Mouse (Mus musculus) lung, postnatal 25 days (tissue): ENCODE measurements around the gene Fcho1.
A peak's percentile ranks its signal among the peaks of the same experiment; 100 is the strongest.
"Not testable (repeated sequence)": the region's sequence is repeated elsewhere in the genome, so short reads cannot be mapped to it uniquely, and the experiment has no call there.

Source experiments
- DNase-seq: peaks from one replicate; pipeline ENCODE4 v3.0.0; 2022; ENCODE audit warnings: low spot score

The Fcho1 gene

GRCm38 (mm10) chr8:71717096-71717495 lies 8.4 kb downstream of the Fcho1 start:
- DNase-seq: no peak

DNA sequence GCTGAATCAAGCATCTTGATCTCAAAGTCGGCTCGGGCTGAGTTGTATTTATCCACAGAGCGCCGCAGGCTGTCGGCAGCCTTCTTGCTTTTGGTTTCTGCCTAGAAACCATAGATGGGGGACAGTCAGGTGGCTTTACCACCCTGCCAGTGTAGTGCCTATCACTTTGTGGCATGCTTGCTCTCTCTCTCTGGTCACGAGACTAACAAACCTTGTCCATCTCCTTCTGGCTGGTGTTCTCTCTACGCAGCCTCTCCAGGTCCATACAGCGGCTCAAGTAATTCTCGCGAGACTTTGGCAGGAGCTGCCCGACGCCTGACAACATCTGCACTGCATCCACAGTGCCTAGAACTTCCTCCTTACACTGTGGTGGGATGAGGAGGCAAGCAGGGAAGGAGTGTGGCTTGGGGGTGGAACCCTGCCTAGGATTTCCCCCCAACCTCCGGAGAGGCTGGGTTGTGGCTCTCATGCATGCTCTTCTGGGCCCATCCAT lies 8.9 kb downstream of the Fcho1 start:
- DNase-seq: no peak

GRCm38 (mm10) chr8:71715531-71715930 lies 10.0 kb downstream of the Fcho1 start:
- no peak for DNase-seq

DNA sequence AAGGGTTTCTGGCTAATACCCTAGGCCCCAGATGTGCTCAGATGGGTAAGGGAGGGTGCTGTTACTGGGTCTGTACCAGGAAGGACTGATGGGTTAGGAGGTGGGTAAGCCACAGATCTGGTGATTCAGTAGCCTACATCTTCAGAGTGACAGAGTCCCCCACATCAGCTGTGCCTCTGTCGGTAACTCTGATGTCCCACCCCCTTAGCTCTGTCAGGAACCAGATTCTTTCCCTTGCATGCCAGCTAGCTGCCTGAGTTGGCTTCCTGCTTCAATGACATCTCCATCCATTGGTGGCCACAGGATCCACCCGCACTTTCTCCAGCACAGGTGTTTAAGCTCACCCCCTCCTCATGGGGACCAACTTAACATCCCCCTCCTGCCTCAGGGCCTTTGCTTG lies 13.9 kb downstream of the Fcho1 start:
- DNase-seq: no peak

DNA sequence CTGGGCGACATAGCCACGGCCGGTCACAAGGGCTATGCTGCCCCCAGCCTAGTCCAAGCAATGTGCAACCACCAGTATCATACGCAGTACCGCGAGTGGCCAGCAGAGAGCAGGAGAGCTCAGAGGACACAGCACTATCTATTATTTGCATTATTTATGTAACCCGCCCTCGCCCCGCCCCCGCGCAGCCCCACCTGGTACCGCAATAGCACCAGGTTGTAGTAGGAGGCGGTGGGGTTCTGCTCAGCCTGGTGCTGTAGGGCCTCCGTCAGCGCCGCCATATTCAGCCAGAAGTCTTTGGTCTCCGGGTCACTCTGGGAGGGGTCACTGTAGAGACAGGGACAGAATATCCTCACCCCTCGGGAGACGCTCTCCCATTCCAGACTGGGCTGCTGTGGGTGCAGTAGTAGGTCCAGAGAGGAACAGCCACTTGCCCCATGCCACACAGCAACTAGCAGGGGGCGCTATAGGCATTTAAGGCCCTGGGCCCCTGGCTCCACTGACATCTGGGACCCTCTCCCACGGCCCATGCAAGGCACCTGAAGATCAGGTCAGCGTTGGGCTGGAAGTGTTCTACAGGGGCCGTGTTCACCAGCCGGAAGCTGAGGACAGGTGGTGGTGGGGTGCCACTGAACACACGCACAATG lies 15.6 kb downstream of the Fcho1 start:
- peak; percentile 79 for DNase-seq

DNA sequence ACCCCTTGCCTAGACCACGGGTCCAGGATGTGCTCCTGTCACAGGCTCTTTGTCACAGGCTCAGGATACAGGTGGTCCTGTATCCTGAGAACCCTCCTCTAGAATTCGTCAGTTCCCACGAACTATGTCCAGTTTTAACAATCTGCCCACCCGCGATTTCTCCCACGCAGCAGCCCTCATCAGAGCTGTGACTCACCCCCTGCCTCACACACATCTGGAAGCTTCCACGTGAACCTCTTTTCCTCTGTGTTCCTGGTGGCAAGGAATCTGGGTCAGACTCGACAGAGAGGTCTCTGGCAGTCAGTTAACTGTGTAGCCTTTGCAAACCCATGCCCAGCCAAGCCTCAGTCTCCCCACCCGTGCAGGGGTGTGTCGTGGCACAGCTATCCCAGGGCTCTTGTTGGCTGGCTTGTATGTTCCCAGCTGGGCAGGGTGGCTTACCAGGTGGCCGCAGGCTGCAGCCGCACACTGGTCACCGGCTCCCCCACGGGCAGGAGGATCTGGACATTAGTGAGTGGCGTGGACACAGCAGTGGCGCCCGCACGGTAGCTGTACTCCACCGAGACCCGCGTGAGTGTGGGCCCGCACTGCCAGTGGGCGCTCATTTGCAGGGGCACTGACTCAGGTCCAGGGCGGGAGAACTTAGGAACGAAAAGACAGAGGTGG lies 16.2 kb downstream of the Fcho1 start:
- DNase-seq: no peak

DNA sequence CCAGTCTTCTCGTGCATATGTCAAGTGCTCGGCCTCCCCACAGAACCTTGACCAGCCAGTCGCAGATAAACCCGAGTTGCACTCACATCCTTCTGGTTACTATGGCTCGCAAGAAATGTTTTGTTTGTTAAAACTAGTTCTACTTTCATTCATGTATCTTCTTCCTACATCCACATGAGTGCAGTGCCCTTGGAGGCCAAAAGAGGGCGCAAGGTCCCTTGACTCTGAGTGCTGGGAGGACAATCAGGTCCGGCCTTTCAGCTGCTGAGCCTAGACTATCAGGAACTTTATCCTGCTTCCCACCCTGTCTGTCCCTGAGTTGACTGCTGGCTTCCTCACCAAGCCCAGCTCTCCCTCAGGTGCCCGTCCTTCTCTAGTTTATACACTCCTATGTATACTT lies 17.6 kb downstream of the Fcho1 start:
- peak; percentile 31 for DNase-seq

DNA sequence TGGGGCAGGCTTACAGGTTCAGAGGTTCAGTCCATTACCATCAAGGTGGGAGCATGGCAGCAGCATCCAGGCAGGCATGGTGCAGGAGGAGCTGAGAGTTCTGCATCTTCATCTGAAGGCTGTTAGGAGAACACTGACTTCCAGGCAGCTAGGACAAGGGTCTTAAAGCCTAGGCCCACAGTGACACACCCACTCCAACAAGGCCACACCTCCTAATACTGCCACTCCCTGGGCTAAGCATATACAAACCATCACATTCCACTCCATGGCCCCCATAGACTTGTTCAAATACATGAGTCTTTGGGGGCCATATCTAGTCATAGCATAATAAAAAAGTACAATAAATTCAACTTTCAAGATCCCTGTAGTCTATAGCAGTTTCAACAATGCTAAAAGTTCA lies 22.1 kb downstream of the Fcho1 start:
- not testable (repeated sequence) for DNase-seq

- DNase-seq: no peak
Measured at GRCm38 (mm10) chr8:71702923-71703322, 22.6 kb downstream of the Fcho1 start.

GRCm38 (mm10) chr8:71702087-71702432 lies 23.5 kb downstream of the Fcho1 start:
- no peak for DNase-seq

- DNase-seq: no peak
Measured at GRCm38 (mm10) chr8:71701414-71702086, 24.0 kb downstream of the Fcho1 start, which contains the start of gene B3gnt3. Gene B3gnt3 (minus strand): TSS chr8:71701789.

- DNase-seq: peak; percentile 45
Measured at GRCm38 (mm10) chr8:71700493-71701269, 24.8 kb downstream of the Fcho1 start.

- not testable (repeated sequence) for DNase-seq
Measured at GRCm38 (mm10) chr8:71695456-71695855, 30.1 kb downstream of the Fcho1 start.

DNA sequence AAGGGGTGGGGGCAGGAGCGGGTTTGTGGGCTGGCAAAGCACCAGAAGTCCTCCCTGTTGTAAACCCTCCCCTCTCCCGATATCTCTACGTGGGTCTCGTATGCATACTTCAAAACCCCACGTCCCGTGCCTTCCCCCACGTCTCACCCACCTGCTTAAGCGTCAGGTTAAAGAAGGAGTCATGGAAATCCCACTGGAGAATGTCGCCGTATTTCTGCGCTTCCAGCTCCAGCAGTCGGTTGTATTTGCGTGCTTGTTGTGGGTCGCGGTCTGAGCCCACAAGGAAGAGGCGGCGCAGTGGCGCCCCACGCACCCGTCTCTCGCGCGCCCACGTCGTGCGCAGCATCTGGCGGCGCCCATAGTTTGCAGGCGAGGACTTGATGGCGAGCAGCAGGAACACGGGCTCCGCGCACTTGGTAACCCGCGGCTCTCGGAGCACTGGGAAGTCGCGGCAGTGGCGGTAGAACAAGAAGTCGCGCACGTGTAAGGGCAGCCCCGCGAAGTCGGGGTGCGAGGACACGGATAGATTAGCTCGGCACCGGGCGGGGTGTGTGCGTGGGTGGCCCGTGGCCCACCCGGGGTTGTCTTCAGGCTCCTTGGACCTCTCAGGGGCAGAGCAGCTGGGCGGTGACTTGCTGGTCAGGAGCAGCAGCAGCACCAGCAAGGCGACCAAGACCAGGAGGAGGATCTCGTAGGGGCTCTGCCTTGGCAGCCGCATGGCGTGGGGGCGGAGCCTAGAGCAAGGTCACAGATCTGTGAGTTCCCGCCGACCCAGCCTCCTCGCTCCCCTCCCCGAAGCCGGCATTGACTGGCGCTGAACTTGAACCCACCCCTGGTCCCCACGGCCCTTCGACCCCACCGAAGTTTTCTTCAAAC lies 32.1 kb downstream of the Fcho1 start:
- no peak for DNase-seq

DNA sequence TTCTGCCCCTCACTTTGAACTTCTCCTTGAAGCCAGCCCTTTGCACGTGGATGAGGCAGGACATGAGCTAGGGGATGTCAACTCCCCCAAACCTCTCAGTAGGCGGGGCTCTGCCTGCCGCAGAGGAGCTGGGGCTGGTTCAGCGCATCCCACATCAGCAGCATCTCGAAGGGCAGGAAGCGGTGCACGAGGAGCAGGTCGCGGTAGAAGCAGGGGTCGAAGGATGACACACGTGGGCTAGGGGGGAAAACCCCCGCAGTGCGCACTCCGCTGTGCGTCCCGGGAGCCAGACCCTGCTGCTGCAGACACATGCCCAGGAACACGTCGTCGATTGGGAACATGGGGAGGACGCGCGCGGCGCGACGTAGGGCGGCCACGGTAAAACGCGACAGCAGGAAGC lies 33.0 kb downstream of the Fcho1 start:
- no peak for DNase-seq

GRCm38 (mm10) chr8:71689028-71689427 lies 36.5 kb downstream of the Fcho1 start, which contains the start of gene Insl3:
Gene Insl3 (plus strand): TSS chr8:71689214.
- DNase-seq: no peak

DNA sequence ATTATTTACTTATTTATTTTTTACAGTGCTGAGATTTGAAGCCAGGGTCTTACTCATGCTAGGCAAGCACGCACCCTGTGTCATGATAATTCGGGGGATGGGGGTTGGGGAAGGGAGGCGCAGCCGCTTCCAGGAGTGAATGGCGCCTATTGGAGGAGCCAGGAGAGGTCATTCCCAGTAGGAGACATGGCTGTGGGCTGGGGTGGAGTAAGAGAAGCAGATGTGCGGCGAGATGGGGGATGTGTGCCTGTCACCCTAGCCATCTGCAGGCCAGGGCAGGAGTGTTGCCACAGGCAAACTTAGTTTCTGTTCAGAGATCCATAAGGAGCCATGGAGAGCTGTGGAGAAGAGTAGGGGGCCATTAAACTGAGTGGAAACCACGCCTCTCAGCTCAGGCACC lies 37.9 kb downstream of the Fcho1 start:
- DNase-seq: no peak

DNA sequence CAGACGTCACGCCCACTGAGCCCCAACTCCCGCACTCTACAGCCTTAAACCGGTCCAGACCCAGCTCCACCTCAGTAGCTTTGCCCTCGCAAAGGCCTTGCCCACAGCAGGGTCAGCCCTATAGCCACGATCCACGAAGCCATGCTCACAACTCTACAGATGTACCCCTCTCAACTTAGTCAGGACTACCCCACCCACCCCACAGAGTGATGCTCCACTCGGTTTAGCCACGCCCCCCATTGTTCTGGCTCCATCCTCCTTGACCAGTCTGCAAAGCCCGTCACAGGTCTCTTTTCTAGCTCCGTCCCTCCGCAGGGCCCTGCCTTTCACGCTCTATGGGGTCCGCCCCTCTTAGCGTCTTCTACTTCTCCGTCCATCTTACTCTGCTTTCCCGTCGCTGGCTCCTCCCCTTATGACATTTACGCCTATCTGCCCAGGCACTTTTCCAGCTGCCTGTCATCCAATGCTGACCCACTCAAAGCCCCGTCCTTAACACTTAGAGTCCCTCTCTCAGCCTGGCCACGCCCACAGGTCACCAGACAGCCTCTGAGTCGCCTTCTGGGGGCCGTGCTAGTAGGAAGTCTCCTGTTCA lies 39.3 kb downstream of the Fcho1 start:
- DNase-seq: no peak

DNA sequence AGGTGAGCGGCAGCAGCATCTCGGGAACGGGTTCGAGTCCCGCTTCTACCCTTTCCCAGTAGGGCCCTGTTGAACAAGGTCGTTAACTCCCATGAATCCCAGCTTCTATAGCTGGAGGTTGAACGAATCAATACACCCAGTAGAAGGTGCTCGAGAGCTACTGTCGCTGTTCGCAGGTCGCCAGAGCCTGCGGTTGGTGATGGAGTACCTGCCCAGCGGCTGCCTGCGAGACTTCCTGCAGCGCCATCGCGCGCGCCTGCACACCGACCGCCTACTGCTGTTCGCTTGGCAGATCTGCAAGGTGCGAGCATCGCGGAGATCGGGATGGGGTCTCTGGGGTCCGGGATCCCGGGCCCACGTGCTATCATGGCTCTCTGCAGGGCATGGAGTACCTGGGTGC lies 39.9 kb downstream of the Fcho1 start:
- DNase-seq: no peak

GRCm38 (mm10) chr8:71684701-71685100 lies 40.8 kb downstream of the Fcho1 start:
- DNase-seq: no peak

- no peak for DNase-seq
Measured at GRCm38 (mm10) chr8:71682832-71683231, 42.7 kb downstream of the Fcho1 start.
